In the genomic region with DNA sequence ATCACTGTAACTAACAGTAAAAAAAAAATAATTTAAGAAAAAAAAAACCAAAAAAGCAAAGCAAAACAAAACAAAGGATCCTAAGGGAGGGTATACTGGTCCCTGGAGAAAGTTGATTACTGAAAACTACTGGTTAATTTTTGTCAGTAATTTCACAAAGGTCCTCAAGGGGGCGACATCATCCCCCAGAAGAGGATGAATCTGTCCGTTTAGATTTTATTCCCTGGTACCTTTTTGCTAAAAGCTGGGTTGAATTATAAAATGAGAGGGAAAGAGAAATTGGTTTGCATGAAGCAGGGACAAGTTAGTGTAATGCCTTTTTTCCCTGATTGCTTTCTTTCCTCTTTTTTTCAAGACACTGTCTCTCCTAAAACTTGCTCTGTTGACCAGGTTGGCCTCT, we compare ENCODE assay signal across 9 mouse cellular contexts. TPM values are rescaled to one million over a fixed set of nuclear protein-coding genes. Genes with fewer than 3 reads are reported as not detected.
DNase-seq lines count a peak whose midpoint lies in the region; ATAC-seq and TF ChIP-seq lines count a peak whose summit lies in the region.
"Had no signal": no experiment of that assay in that cellular context is flagged by ENCODE, and none has a peak within 500 bp of the region (broad histone marks: within the 10 kb centered on the region; RNA-seq: fewer than 3 reads in every experiment).

No protein-coding gene starts in this region.

- H3K4me1 ChIP-seq in cortical plate, adult 2 months (ENCODE audit: control insufficient read depth, insufficient read depth, low read length): peaks cover 2% of the 10 kb centered on the region; the same call in 1 of the 2 replicates
- H3K4me1 ChIP-seq in midbrain, postnatal 0 days (ENCODE audit: insufficient read depth, low read length): no peaks in the 10 kb centered on the region

- ATAC-seq in cerebellum, adult (ENCODE audit: insufficient number of reproducible peaks, low FRiP score, low TSS enrichment): no peak
- no peak for ATAC-seq in midbrain, postnatal 0 days (ENCODE audit: low FRiP score)

- DNase-seq in cerebellum, adult 18-20 months: peak; percentile 48 to 68
- DNase-seq in layer of hippocampus, adult 2 months (ENCODE audit: low spot score in 2 of 2): peak; percentile 57 to 66
- DNase-seq in layer of hippocampus, adult 9-10 months (ENCODE audit: low spot score): no peak
- DNase-seq in B cell, adult 2 months: peak; percentile 69 to 76
- DNase-seq in midbrain, postnatal 0 days (ENCODE audit: low spot score): peak; percentile 65
- DNase-seq in yolk sac, embryonic 10.5 days (ENCODE audit: low spot score): no peak

- H3K36me3 ChIP-seq in midbrain, postnatal 0 days (ENCODE audit: insufficient read depth, low read length): no peaks in the 10 kb centered on the region
- H3K36me3 ChIP-seq: limb, embryonic 15.5 days had no signal

- no peak for TF ChIP-seq POLR2A in cortical plate, adult 2 months (IDR thresholded peaks at IDR 0.05; ENCODE audit: extremely low read depth, insufficient read depth, low read length)

- 0% methylated on average over 2 of the region's 2 CpGs for WGBS in midbrain, postnatal 0 days

- H3K4me2 ChIP-seq in midbrain, postnatal 0 days (ENCODE audit: low read depth, low read length, poor library complexity, severe bottlenecking): no peak overlapping the region
- H3K4me2 ChIP-seq: limb, embryonic 15.5 days had no signal

- no peak overlapping the region for H3K9ac ChIP-seq in midbrain, postnatal 0 days (replicated peaks; ENCODE audit: low read length, poor library complexity, severe bottlenecking)
- H3K9ac ChIP-seq: limb, embryonic 15.5 days had no signal

- H3K27me3 ChIP-seq in midbrain, postnatal 0 days (ENCODE audit: insufficient read depth, low read length): no peaks in the 10 kb centered on the region
- H3K27me3 ChIP-seq: limb, embryonic 15.5 days had no signal

- H3K4me3 ChIP-seq in layer of hippocampus, adult 2 months: no peak overlapping the region
- no peak overlapping the region for H3K4me3 ChIP-seq in cortical plate, adult 2 months (ENCODE audit: insufficient read depth, low read length)
- H3K4me3 ChIP-seq in midbrain, postnatal 0 days (ENCODE audit: low read depth, low read length): no peak overlapping the region
- H3K4me3 ChIP-seq: limb, embryonic 15.5 days had no signal

- TF ChIP-seq CTCF in layer of hippocampus, adult 2 months (conservative IDR thresholded peaks at IDR 0.05): peak; percentile 96
- TF ChIP-seq CTCF in cortical plate, adult 2 months (IDR thresholded peaks at IDR 0.05; ENCODE audit: extremely low read depth, insufficient read depth, low read length): peak; percentile 34; the same call in 1 of the 2 replicates
- peak; percentile 85 for TF ChIP-seq CTCF in midbrain, postnatal 0 days (IDR thresholded peaks at IDR 0.05)

- peak overlapping the region; percentile 25; the same call in 1 of the 2 replicates for H3K27ac ChIP-seq in layer of hippocampus, adult 2 months
- no peak overlapping the region for H3K27ac ChIP-seq in cortical plate, adult 2 months (ENCODE audit: insufficient read depth, low read length)
- H3K27ac ChIP-seq in midbrain, postnatal 0 days (ENCODE audit: low read depth, low read length): 0 out of 2 replicates have a peak overlapping the region, but pooled peaks have one; percentile 34
- H3K27ac ChIP-seq: limb, embryonic 15.5 days had no signal

- no peaks in the 10 kb centered on the region for H3K9me3 ChIP-seq in midbrain, postnatal 0 days (ENCODE audit: low read length)
- H3K9me3 ChIP-seq: limb, embryonic 15.5 days had no signal

RNA-seq across cellular contexts. Expression of gene Zc3h4, which starts 4.8 kb away (rescaled TPM):
- total RNA-seq in layer of hippocampus, adult 2 months (2021): 10 to 100 TPM; 62.4 to 64.4 TPM
- 33.9 and 38.9 TPM in 2 replicates for polyA plus RNA-seq in cortical plate, adult 2 months (2012; rRNA removed)
- total RNA-seq in midbrain, postnatal 0 days (2014; rRNA removed): 38.4 and 41.1 TPM in 2 replicates
- 9.2 and 9.7 TPM in 2 replicates for polyA plus RNA-seq in midbrain, postnatal 0 days (2015; fragmentation: Nextera tagmentation; extraction: Ambion mirVana)

RNA-seq across cellular contexts. Expression of gene Sae1, which starts 8.3 kb away (rescaled TPM):
- total RNA-seq in layer of hippocampus, adult 2 months (2021): 10 to 100 TPM; 89.8 to 90.7 TPM
- polyA plus RNA-seq in cortical plate, adult 2 months (2012; rRNA removed): 95.8 and 97.1 TPM in 2 replicates
- total RNA-seq in midbrain, postnatal 0 days (2014; rRNA removed): 84.6 and 98.2 TPM in 2 replicates
- 195 and 199 TPM in 2 replicates for polyA plus RNA-seq in midbrain, postnatal 0 days (2015; fragmentation: Nextera tagmentation; extraction: Ambion mirVana)

RNA-seq across cellular contexts. Expression of gene Tmem160, which starts 56.6 kb away (rescaled TPM):
- total RNA-seq in layer of hippocampus, adult 2 months (2021): 10 to 100 TPM; 59.4 to 72.5 TPM
- polyA plus RNA-seq in cortical plate, adult 2 months (2012; rRNA removed): 105 and 115 TPM in 2 replicates
- total RNA-seq in midbrain, postnatal 0 days (2014; rRNA removed): 43.1 and 55.6 TPM in 2 replicates
- 105 and 108 TPM in 2 replicates for polyA plus RNA-seq in midbrain, postnatal 0 days (2015; fragmentation: Nextera tagmentation; extraction: Ambion mirVana)

Comparison
In these comparisons a context has a peak if more than half of its experiments do, and no peak if none do; other contexts are left out.
1. DNase-seq: peak in cerebellum, adult 18-20 months (2 of 2), layer of hippocampus, adult 2 months (2 of 2), B cell, adult 2 months (2 of 2) and midbrain, postnatal 0 days (single experiment); none in layer of hippocampus, adult 9-10 months (single experiment) and yolk sac, embryonic 10.5 days (single experiment).
2. CTCF ChIP-seq: peak in every context shown above with its lines; median percentile 96 in layer of hippocampus, adult 2 months; 85 in midbrain, postnatal 0 days; 34 in cortical plate, adult 2 months.